In genomic region chr2:58052821-58053581, GRCm38 (mm10) we compare ENCODE assay signal across 12 mouse cellular contexts. TPM values are rescaled to one million over a fixed set of nuclear protein-coding genes. Genes with fewer than 3 reads are reported as not detected.
A peak's percentile ranks its signal among the peaks of the same experiment; 100 is the strongest.
DNase-seq lines count a peak whose midpoint lies in the region; ATAC-seq lines count a peak whose summit lies in the region.
"Had no signal": no experiment of that assay in that cellular context is flagged by ENCODE, and none has a peak within 500 bp of the region (broad histone marks: within the 10 kb centered on the region; RNA-seq: fewer than 3 reads in every experiment).

Gene Ermn (minus strand): TSS chr2:58052864.

- H3K4me3 ChIP-seq in hindbrain, embryonic 15.5 days = no peak within 1 kb of the TSS
- H3K4me3 ChIP-seq in midbrain, embryonic 14.5 days (replicated peaks; ENCODE audit: low read depth, low read length) = no peak within 1 kb of the TSS
- H3K4me3 ChIP-seq: limb, embryonic 10.5 days had no signal

- no peaks in the 10 kb centered on the region for H3K9me3 ChIP-seq in hindbrain, embryonic 15.5 days
- H3K9me3 ChIP-seq in midbrain, embryonic 14.5 days (ENCODE audit: control insufficient read depth, low read length) = no peaks in the 10 kb centered on the region
- H3K9me3 ChIP-seq: limb, embryonic 10.5 days had no signal

- no peak within 1 kb of the TSS for H3K4me2 ChIP-seq in hindbrain, embryonic 15.5 days
- H3K4me2 ChIP-seq in midbrain, embryonic 14.5 days (ENCODE audit: low read length) = peak within 1 kb of the TSS; percentile 18; the same call in 1 of the 2 replicates

- ATAC-seq in hindbrain, embryonic 15.5 days (ENCODE audit: low FRiP score, low read depth) = peak; percentile 38; the same call in 1 of the 2 replicates
- ATAC-seq in midbrain, embryonic 14.5 days (ENCODE audit: low FRiP score, low TSS enrichment) = peak; percentile 74

- no peak within 1 kb of the TSS for H3K9ac ChIP-seq in hindbrain, embryonic 15.5 days
- no peak within 1 kb of the TSS for H3K9ac ChIP-seq in midbrain, embryonic 14.5 days (replicated peaks; ENCODE audit: low read length)

- no peak within 1 kb of the TSS for H3K27ac ChIP-seq in hindbrain, embryonic 15.5 days (replicated peaks)
- H3K27ac ChIP-seq in midbrain, embryonic 14.5 days (replicated peaks; ENCODE audit: low read depth, low read length) = no peak within 1 kb of the TSS
- H3K27ac ChIP-seq: limb, embryonic 10.5 days had no signal

- WGBS in hindbrain, embryonic 15.5 days = 8% methylated on average over 7 of the region's 7 CpGs
- 7% methylated on average over 7 of the region's 7 CpGs for WGBS in midbrain, embryonic 14.5 days

- no peaks in the 10 kb centered on the region for H3K4me1 ChIP-seq in hindbrain, embryonic 15.5 days (replicated peaks)
- H3K4me1 ChIP-seq in midbrain, embryonic 14.5 days (ENCODE audit: control insufficient read depth, insufficient read depth, low read length) = no peaks in the 10 kb centered on the region

- H3K36me3 ChIP-seq in hindbrain, embryonic 15.5 days = no peaks in the 10 kb centered on the region
- no peaks in the 10 kb centered on the region for H3K36me3 ChIP-seq in midbrain, embryonic 14.5 days (ENCODE audit: control insufficient read depth, insufficient read depth, low read length)
- H3K36me3 ChIP-seq: limb, embryonic 10.5 days had no signal

- peak; percentile 14 for DNase-seq in cerebellum, adult 9-11 months
- no peak for DNase-seq in cerebellum, adult 8-10 months
- DNase-seq in embryo, embryonic 11 days = peak; percentile 14
- peak; percentile 72 for DNase-seq in midbrain, embryonic 14.5 days
- DNase-seq in c-Kit-positive CD71-positive TER-119-positive erythroid progenitor cells, embryonic 14.5 days (ENCODE audit: low spot score) = no peak
- no peak for DNase-seq in gastrocnemius, adult 18-20 months (ENCODE audit: low spot score)
- no peak for DNase-seq in thymus, postnatal 36 days
- DNase-seq: lung, postnatal 10 days had no signal

- peaks cover 9% of the 10 kb centered on the region; the same call in 1 of the 2 replicates for H3K27me3 ChIP-seq in hindbrain, embryonic 15.5 days
- peaks cover 68% of the 10 kb centered on the region for H3K27me3 ChIP-seq in midbrain, embryonic 14.5 days (ENCODE audit: control insufficient read depth, insufficient read depth, low read length)

RNA-seq across cellular contexts. Expression of gene Ermn, which starts in this region (rescaled TPM):
- polyA plus RNA-seq in hindbrain, embryonic 15.5 days (2015; fragmentation: Nextera tagmentation; extraction: Ambion mirVana) = 0.34 and 0.86 TPM in 2 replicates
- polyA plus RNA-seq in midbrain, embryonic 14.5 days (2014; fragmentation: Nextera tagmentation; extraction: Ambion mirVana) = 0.27 and 0.47 TPM in 2 replicates
- total RNA-seq in gastrocnemius, adult 18-20 months (2021) = not detected
- polyA plus RNA-seq: heart, embryonic 16.5 days; limb, embryonic 10.5 days; testis, adult 2 months had no signal

Comparison
In these comparisons a context has a peak if more than half of its experiments do, and no peak if none do; other contexts are left out.
1. DNase-seq: peak in cerebellum, adult 9-11 months (single experiment) and embryo, embryonic 11 days (single experiment); none in cerebellum, adult 8-10 months (single experiment), c-Kit-positive CD71-positive TER-119-positive erythroid progenitor cells, embryonic 14.5 days (single experiment), gastrocnemius, adult 18-20 months (single experiment) and thymus, postnatal 36 days (0 of 2).
2. Peak in ATAC-seq in hindbrain, embryonic 15.5 days; RNA of the gene not detected or under 1 TPM.
3. Peak in DNase-seq, ATAC-seq and H3K4me2 ChIP-seq in midbrain, embryonic 14.5 days; RNA of the gene not detected or under 1 TPM.